Mouse (Mus musculus) kidney, adult 2 months (tissue): Measurements from ENCODE around the gene Acsl1. TPM values are rescaled to one million over a fixed set of nuclear protein-coding genes. Genes with fewer than 3 reads are reported as not detected.

Experiments used
- DNase-seq: peaks from one replicate; pipeline ENCODE4 v3.0.0; 2021
- H3K27ac ChIP-seq: fragments of 200-500 bp; 2 replicates; pipeline ENCODE4 v1.5.1; 2012; ENCODE audit warnings: low read depth, low read length, control low read depth, inconsistent platforms; ENCODE audit not compliant: insufficient read depth
- H3K27me3 ChIP-seq: fragments of 200-500 bp; replicated peaks from 2 replicates; pipeline ENCODE4 v1.6.1; 2012; ENCODE audit warnings: mild to moderate bottlenecking, moderate library complexity, low read length, inconsistent platforms; ENCODE audit not compliant: control insufficient read depth, insufficient read depth
- H3K36me3 ChIP-seq: fragments of 200-500 bp; 2 replicates; pipeline ENCODE4 v1.6.1; 2012; ENCODE audit warnings: mild to moderate bottlenecking, moderate library complexity, low read length, inconsistent platforms; ENCODE audit not compliant: control insufficient read depth, insufficient read depth
- H3K4me1 ChIP-seq: fragments of 200-500 bp; 2 replicates; pipeline ENCODE4 v1.6.1; 2011; ENCODE audit warnings: low read length; ENCODE audit not compliant: control insufficient read depth, insufficient read depth
- H3K4me3 ChIP-seq: fragments of 200-500 bp; 2 replicates; pipeline ENCODE4 v1.5.1; 2011; ENCODE audit warnings: mild to moderate bottlenecking, low read depth, low read length, control low read depth; ENCODE audit not compliant: insufficient read depth
- CTCF ChIP-seq: fragments of 200-500 bp; conservative IDR thresholded peaks from 2 replicates; pipeline ENCODE4 v1.5.1; 2011; ENCODE audit warnings: low read depth, mild to moderate bottlenecking, control low read depth, low read length, moderate library complexity, mixed read lengths; ENCODE audit not compliant: insufficient read depth, insufficient read length
- POLR2A ChIP-seq: fragments of 200-500 bp; IDR thresholded peaks from one replicate; pipeline ENCODE4 v1.6.1; 2011; ENCODE audit warnings: low read depth, low read length, control low read depth
- WGBS: fragments of 180-500 bp; shearing (Covaris S2); methylation state at CpG from one replicate; pipeline ENCODE4 v1.1.7; 2018; 5-methylcytosine and 5-hydroxymethylcytosine counted together
- polyA plus RNA-seq: library from polyadenylated mRNA; depleted of rRNA; stranded (reverse); fragments of >200 nt; gene quantifications from 2 replicates; pipeline ENCODE4 v1.2.3, GENCODE M21; 2012

Gene Acsl1
- polyA plus RNA-seq, 1 experiment: 212 TPM

- peaks cover 2% of the 10 kb centered on the region; the same call in 1 of the 2 replicates for H3K4me1 ChIP-seq
- H3K4me3 ChIP-seq: no peak overlapping the region
- 39% methylated on average over 10 of the region's 10 CpGs for WGBS
- peak; percentile 32 for DNase-seq
- no peak for TF ChIP-seq POLR2A
- no peak for TF ChIP-seq CTCF
- no peak overlapping the region for H3K27ac ChIP-seq
- H3K27me3 ChIP-seq: no peaks in the 10 kb centered on the region
- H3K36me3 ChIP-seq: peaks cover 5% of the 10 kb centered on the region
Observed at GRCm38 (mm10) chr8:46526821-46527220, 56.0 kb downstream of the Acsl1 start.

GRCm38 (mm10) chr8:46529508-46529907, 58.7 kb downstream of the Acsl1 start:
- Histone ChIP-seq H3K36me3 (peaks cover 6% of the 10 kb centered on the region), H3K4me3 (no peak overlapping the region), H3K4me1 (peaks cover 2% of the 10 kb centered on the region; the same call in 1 of the 2 replicates), H3K27ac (no peak overlapping the region), H3K27me3 (no peaks in the 10 kb centered on the region)
- TF ChIP-seq CTCF (no peak), POLR2A (no peak)
- DNase-seq: peak; percentile 66
- 44% methylated on average over 4 of the region's 4 CpGs for WGBS

GRCm38 (mm10) chr8:46530541-46530940, 59.7 kb downstream of the Acsl1 start:
- Histone ChIP-seq H3K27me3 (no peaks in the 10 kb centered on the region), H3K4me1 (peaks cover 2% of the 10 kb centered on the region; the same call in 1 of the 2 replicates), H3K27ac (no peak overlapping the region), H3K4me3 (no peak overlapping the region), H3K36me3 (peaks cover 6% of the 10 kb centered on the region)
- peak; percentile 29 for DNase-seq
- TF ChIP-seq POLR2A: no peak
- TF ChIP-seq CTCF: no peak
- 37% methylated on average over 4 of the region's 4 CpGs for WGBS

GRCm38 (mm10) chr8:46533926-46534325, 63.1 kb downstream of the Acsl1 start:
- Histone ChIP-seq H3K27ac (no peak overlapping the region), H3K36me3 (peaks cover 3% of the 10 kb centered on the region), H3K27me3 (no peaks in the 10 kb centered on the region), H3K4me3 (no peak overlapping the region), H3K4me1 (no peaks in the 10 kb centered on the region; the same call in 1 of the 2 replicates)
- 84% methylated on average over 7 of the region's 7 CpGs for WGBS
- no peak for DNase-seq
- TF ChIP-seq CTCF: no peak

- H3K4me3 ChIP-seq: no peak overlapping the region
- 41% methylated on average over 5 of the region's 5 CpGs for WGBS
- H3K4me1 ChIP-seq: no peaks in the 10 kb centered on the region
- peak; percentile 54 for DNase-seq
- no peaks in the 10 kb centered on the region for H3K36me3 ChIP-seq
- no peak for TF ChIP-seq CTCF
- no peak for TF ChIP-seq POLR2A
- no peaks in the 10 kb centered on the region for H3K27me3 ChIP-seq
- no peak overlapping the region for H3K27ac ChIP-seq
Observed at GRCm38 (mm10) chr8:46539701-46540100, 68.9 kb downstream of the Acsl1 start.

- Histone ChIP-seq H3K27me3 (no peaks in the 10 kb centered on the region), H3K4me1 (peaks cover 6% of the 10 kb centered on the region; the same call in 1 of the 2 replicates), H3K4me3 (no peak overlapping the region), H3K27ac (no peak overlapping the region), H3K36me3 (no peaks in the 10 kb centered on the region)
- WGBS: 65% methylated on average over 7 of the region's 7 CpGs
- no peak for TF ChIP-seq CTCF
- DNase-seq: no peak
Observed at GRCm38 (mm10) chr8:46543191-46543590, 72.4 kb downstream of the Acsl1 start.

GRCm38 (mm10) chr8:46543662-46544061, 72.8 kb downstream of the Acsl1 start:
- Histone ChIP-seq H3K36me3 (no peaks in the 10 kb centered on the region), H3K27me3 (no peaks in the 10 kb centered on the region), H3K4me3 (no peak overlapping the region), H3K27ac (no peak overlapping the region), H3K4me1 (peaks cover 6% of the 10 kb centered on the region; the same call in 1 of the 2 replicates)
- WGBS: 57% methylated on average over 6 of the region's 6 CpGs
- TF ChIP-seq POLR2A (no peak), CTCF (no peak)
- DNase-seq: peak; percentile 27

GRCm38 (mm10) chr8:46545854-46546253, 75.0 kb downstream of the Acsl1 start:
- no peak overlapping the region for H3K4me3 ChIP-seq
- peak overlapping the region; percentile 54 for H3K27ac ChIP-seq
- H3K27me3 ChIP-seq: no peaks in the 10 kb centered on the region
- 27% methylated on average over 5 of the region's 5 CpGs for WGBS
- TF ChIP-seq CTCF (no peak), POLR2A (no peak)
- H3K4me1 ChIP-seq: peaks cover 6% of the 10 kb centered on the region; the same call in 1 of the 2 replicates
- DNase-seq: peak; percentile 59
- H3K36me3 ChIP-seq: no peaks in the 10 kb centered on the region
